Mouse (Mus musculus): ENCODE results near the gene Sugct.
"Not testable (repeated sequence)": the region's sequence is repeated elsewhere in the genome, so short reads cannot be mapped to it uniquely, and the experiment has no call there.

Gene Sugct

DNA sequence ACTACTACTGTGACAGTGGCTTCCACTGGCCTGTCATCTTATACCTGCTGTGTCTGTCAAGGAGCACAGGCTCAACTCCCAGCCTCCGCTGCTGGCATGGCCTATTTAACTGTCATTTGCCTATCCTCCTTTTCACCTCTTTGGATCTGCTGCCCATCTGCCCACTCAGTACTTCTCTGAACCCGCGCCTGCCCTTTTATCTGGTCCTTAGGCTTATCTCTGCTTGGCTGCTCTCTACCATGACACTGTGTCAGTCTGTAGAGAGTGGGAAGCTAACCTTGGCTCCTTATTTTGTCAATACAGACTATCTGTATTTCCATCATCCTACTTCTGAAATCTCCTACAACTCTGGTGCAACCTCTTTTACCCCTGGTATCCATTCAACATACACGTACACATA is 793.9 kb downstream of the Sugct start:
- DNase-seq (ENCODE audit: low spot score) = no peak

DNA sequence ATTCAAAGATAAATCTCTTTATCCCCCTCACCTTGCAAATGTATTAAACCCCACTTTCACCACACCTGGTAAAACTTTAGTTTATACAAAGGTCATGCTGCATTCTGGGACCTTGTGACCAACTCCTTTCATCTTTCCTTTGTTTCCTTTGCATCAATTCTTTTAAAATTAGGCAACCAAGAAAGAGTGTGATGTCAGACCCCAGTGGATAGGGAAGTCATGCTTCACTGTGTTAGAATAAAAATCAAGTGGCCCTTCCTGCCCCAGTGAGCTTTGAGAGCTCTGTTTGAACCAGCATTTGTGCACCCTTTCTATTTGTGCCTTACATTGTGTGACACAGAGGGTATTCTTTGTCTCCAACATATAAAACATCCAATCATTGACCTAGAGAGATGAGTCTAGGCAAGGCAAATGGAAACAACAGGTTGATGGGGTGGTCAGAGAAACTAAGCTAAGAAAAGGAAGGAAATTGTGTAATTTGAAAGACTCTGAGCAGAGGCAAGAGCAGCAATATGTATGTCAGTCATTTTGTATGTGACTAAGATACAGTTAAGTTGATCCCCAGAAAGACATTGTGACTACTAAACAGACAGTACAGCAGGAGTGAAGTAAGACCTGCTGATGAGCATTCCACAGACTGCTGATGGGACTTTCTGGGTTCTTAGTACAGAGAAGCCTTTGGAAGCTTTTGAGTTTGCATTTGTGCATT is 797.1 kb downstream of the Sugct start:
- DNase-seq (ENCODE audit: low spot score) = no peak

DNA sequence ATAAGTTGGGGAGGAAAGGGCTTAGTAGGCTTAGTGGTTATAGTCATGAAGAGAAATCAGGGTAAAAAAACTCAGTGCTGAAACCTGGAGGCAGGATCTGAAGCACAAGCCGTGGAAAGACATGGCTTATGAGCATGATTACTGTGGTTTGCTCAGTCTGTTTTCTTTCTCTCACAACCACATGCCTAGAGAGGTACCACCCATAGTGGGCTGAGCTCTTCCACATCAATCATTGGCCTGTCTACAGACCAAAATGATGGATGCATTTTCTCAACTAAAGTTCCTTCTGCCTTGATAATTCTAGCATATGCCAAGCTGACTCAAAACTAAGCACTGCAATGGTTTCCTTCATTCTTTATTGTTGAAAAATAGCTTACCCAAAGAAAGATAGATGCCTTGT is 817.3 kb downstream of the Sugct start:
- DNase-seq (ENCODE audit: low spot score) = no peak

DNA sequence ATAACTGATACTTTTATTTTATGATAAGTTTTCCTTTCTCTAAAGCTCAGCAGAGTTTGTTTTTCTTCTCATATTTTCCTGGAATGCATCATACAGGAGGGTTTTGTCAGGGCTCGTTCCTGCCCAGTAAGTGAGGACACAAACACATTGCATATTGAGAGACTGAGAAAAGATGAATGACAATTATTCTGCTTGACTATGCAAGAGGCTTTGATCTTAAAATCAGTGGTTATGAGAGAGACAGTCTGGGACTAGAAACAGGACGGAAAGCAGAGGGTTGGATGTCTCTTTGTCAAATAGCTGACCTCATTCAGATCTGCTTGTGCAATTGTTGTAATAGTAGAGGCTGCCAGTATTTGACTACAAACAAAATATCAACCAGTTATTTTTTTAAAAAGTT is 835.4 kb downstream of the Sugct start:
- DNase-seq (ENCODE audit: low spot score) = no peak

GRCm38 (mm10) chr13:16847236-16847635 is 848.1 kb downstream of the Sugct start:
- no peak for DNase-seq (ENCODE audit: low spot score)

DNA sequence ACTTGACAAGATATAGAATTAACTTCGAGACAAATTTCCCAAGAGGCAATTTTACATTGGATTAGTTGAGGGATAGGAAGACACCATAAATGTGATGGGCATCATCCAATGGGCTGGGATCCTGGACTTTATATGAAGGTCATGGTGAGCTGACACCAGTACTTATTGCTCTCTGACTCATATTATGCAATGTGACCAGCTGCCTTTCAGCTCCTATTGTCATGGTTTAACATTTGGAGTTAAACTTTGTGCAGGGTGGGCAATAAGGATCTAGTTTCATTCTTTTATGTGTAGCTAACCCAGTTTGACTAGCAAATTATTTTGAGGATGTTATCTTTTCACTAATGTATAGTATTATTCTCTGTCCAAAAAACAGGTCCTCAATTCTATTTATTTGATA is 854.4 kb downstream of the Sugct start:
- DNase-seq (ENCODE audit: low spot score) = no peak

DNA sequence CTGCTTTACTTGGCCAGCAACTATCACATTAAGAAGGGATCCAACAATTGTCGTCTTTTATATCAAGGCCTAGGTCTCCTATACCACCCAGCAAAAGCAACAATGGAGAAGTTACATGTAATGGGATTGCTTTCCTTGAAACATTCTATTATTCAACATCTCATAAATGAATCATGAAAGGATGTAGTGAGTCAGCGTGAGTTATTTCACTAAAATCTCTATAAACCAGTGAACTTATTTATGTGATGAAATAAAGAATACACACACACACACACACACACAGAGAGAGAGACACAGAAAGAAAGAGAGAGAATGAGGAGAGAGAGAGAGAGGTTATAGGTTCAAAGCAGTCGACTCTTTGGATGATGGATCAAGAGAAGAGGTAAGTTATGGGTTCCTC is 856.9 kb downstream of the Sugct start:
- DNase-seq (ENCODE audit: low spot score) = no peak

GRCm38 (mm10) chr13:16835111-16835510 is 860.2 kb downstream of the Sugct start:
- no peak for DNase-seq (ENCODE audit: low spot score)

DNA sequence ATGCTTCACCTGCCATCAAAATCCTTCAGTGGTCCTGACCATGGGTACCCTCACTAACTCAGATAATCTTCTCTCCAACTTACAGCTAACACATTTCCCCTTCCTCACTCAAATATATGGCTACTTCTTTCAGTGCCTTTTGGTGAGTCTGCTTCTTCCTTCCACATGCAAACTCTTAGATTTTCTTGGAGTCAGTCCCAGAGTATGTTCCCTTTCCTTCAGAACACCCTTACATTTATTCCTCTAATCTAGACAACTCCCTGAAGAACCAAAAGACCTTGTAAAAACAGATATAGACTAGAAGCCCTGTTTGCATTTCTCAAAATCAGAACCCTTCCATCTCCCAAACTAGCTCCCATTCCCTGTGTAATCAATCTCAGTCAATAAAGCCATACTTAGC is 862.3 kb downstream of the Sugct start:
- DNase-seq (ENCODE audit: low spot score) = no peak

DNA sequence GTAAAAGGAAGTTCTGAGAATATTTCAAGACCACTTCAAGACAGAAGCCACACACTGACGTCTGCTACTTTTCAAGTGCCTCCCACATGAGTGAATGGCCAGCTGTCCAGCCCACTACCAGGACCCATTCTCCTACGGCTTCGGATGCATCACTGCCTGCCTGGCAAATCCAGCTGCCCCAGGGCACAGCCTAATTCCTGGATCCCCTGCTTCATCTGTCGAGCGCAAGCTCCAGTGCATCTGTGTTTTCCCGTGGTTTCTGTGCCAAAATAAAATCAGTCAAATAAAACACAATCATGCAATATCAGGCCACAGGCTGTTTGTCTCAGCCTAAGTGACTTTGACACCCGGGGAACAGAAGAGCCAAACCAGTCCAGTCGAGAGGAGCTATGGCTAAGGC is 863.5 kb downstream of the Sugct start:
- DNase-seq (ENCODE audit: low spot score) = no peak

DNA sequence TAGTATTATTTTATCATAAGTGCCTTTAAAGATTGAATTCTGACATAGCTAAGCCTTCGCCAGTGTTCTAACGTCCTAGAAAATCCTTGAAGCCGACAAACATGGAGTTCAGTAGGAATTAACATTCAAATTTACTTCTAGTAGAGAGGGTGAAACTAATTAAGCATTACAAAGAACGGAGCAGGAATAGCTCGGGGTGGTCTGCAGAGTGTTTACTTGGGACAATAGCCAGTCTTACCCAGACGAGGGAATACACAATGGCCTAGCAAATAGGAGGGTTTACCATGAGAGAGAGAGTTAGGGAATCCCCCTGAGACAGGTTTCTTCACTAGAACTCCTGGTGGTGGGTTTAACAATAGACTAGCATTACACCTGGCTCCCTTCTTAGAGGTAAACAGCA is 865.1 kb downstream of the Sugct start:
- DNase-seq (ENCODE audit: low spot score) = not testable (repeated sequence)

GRCm38 (mm10) chr13:16829589-16829988 is 865.8 kb downstream of the Sugct start:
- DNase-seq (ENCODE audit: low spot score) = no peak

DNA sequence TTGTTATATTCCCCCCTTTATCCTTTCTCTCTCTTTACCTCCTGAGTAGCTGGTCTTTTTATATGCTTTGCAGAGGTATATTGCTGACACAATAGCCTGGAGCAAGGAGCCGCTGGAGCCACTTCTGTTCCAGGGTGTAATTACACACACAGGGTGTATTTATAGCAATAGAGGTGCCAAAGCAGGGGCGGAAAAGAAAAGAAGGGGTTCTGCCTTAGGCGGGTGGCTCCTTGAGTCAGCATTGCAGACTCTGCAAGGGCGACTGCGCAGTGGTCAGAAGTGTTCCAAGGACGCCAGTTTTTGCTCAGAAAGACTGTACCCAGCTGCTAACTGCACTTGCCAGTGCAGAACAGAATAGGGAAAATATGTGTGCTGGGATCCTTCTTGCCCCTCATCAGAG is 869.7 kb downstream of the Sugct start:
- no peak for DNase-seq (ENCODE audit: low spot score)

- no peak for DNase-seq (ENCODE audit: low spot score)
Observed at GRCm38 (mm10) chr13:16821785-16822184, 873.6 kb downstream of the Sugct start.

DNA sequence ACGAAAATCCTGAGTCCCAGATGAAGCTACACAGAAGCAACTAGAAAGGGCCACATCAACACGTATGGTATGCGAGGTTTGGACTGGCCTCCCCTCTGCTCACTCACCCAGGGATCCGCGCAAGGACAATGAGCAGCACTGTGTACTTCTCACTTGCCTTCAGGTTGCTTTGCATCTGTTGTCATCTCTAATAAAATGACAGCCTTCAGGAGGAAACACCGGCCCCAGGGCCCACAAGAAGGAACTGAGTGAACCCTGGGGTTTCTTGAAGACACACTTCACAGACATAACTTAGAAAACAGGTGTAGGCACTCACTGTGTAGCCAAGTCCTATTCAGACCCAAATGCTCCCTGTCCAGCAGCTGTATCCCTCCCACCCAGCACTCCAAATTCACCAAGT is 877.9 kb downstream of the Sugct start:
- no peak for DNase-seq (ENCODE audit: low spot score)

- DNase-seq (ENCODE audit: low spot score) = no peak
Observed at GRCm38 (mm10) chr13:16816747-16817146, 878.6 kb downstream of the Sugct start.

DNA sequence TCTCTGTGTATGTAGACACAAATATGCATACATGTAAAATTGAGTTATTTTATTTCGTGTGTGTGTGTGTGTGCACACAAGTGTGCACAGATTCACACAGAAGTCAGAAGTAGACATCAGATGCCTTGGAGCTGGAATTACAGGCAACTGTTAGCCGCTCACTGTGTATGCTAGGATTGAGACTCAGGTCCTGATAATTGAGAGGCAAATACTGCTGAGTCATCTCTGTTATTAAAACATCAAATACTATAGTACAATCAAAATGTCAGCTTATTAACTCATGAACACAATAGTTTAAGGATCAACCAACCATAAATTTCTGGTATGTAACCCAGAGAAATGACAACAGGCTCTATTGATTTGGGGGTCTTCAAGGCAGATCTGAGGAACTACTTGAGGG is 883.1 kb downstream of the Sugct start:
- no peak for DNase-seq (ENCODE audit: low spot score)
